Mouse (Mus musculus): Measurements from ENCODE around the gene Nacc1.
"Not testable (repeated sequence)": the region's sequence is repeated elsewhere in the genome, so short reads cannot be mapped to it uniquely, and the experiment has no call there.

Nacc1 gene

GRCm38 (mm10) chr8:84698288-84698687 lies 10.6 kb upstream of the Nacc1 start:
- no peak for DNase-seq

- DNase-seq: no peak
Measured at GRCm38 (mm10) chr8:84697166-84698130, 9.8 kb upstream of the Nacc1 start.

GRCm38 (mm10) chr8:84695140-84695539 lies 7.5 kb upstream of the Nacc1 start:
- DNase-seq: no peak

GRCm38 (mm10) chr8:84693332-84693731 lies 5.7 kb upstream of the Nacc1 start:
- no peak for DNase-seq

GRCm38 (mm10) chr8:84689091-84689915 lies 1.6 kb upstream of the Nacc1 start:
- peak; percentile 92 for DNase-seq

GRCm38 (mm10) chr8:84687003-84687704 lies 508 bp downstream of the Nacc1 start:
- DNase-seq: no peak

- peak; percentile 60 for DNase-seq
Measured at GRCm38 (mm10) chr8:84686191-84687002, 1.3 kb downstream of the Nacc1 start, which contains the start of gene Trmt1. TSS of gene Trmt1 (plus strand) at chr8:84686307.

- DNase-seq: no peak
Measured at GRCm38 (mm10) chr8:84684537-84684936, 3.1 kb downstream of the Nacc1 start.

GRCm38 (mm10) chr8:84682257-84682656 lies 5.4 kb downstream of the Nacc1 start:
- no peak for DNase-seq

- DNase-seq: no peak
Measured at GRCm38 (mm10) chr8:84681476-84681875, 6.2 kb downstream of the Nacc1 start.

- DNase-seq: no peak
Measured at GRCm38 (mm10) chr8:84677305-84677704, 10.4 kb downstream of the Nacc1 start.

GRCm38 (mm10) chr8:84670295-84671006 lies 17.2 kb downstream of the Nacc1 start:
- DNase-seq: not testable (repeated sequence)

- DNase-seq: no peak
Measured at GRCm38 (mm10) chr8:84668731-84669485, 18.8 kb downstream of the Nacc1 start.

- DNase-seq: no peak
Measured at GRCm38 (mm10) chr8:84668081-84668480, 19.6 kb downstream of the Nacc1 start.

- DNase-seq: peak; percentile 47
Measured at GRCm38 (mm10) chr8:84665385-84665893, 22.2 kb downstream of the Nacc1 start.

GRCm38 (mm10) chr8:84664566-84665384 lies 22.9 kb downstream of the Nacc1 start:
- peak; percentile 90 for DNase-seq

- peak; percentile 97 for DNase-seq
Measured at GRCm38 (mm10) chr8:84663483-84664327, 24.0 kb downstream of the Nacc1 start.

GRCm38 (mm10) chr8:84662581-84663065 lies 25.0 kb downstream of the Nacc1 start, which contains the start of gene Ier2:
TSS of gene Ier2 (minus strand) at chr8:84662852.
- peak; percentile 95 for DNase-seq
